Mouse (Mus musculus) CH12.LX (cell line): ENCODE data around the gene Fam222a. TPM values are rescaled to one million over a fixed set of nuclear protein-coding genes. Genes with fewer than 3 reads are reported as not detected.

Experiments used
- DNase-seq: peaks from one replicate; pipeline ENCODE4 v3.0.0-alpha.2; 2013; ENCODE audit errors: extremely low read depth
- H3K27ac ChIP-seq: 2 replicates; pipeline ENCODE4 v1.5.1; 2012; ENCODE audit warnings: low read depth, mild to moderate bottlenecking, control low read depth, moderate library complexity; ENCODE audit not compliant: insufficient read depth
- H3K27me3 ChIP-seq: replicated peaks from 2 replicates; pipeline ENCODE3; 2012; ENCODE audit warnings: inconsistent platforms
- H3K36me3 ChIP-seq, 2 experiments: replicated peaks in 1 of 2; 2 replicates each; pipeline versions ENCODE3 to v1.6.1; 2012; ENCODE audit warnings: inconsistent platforms in 1 of 2, low read length in 1 of 2, mild to moderate bottlenecking in 1 of 2, mixed read lengths in 1 of 2, moderate library complexity in 1 of 2; ENCODE audit not compliant: control insufficient read depth in 1 of 2, insufficient read depth in 1 of 2
- H3K4me1 ChIP-seq, 2 experiments: 2 replicates each; pipeline ENCODE4 v1.6.1; 2012; ENCODE audit warnings: inconsistent platforms in 1 of 2, moderate library complexity in 1 of 2; ENCODE audit not compliant: insufficient read depth in 2 of 2, control insufficient read depth in 1 of 2
- H3K4me2 ChIP-seq: 2 replicates; pipeline ENCODE4 v1.6.1; 2012; ENCODE audit warnings: low read depth, mild to moderate bottlenecking, control low read depth; ENCODE audit not compliant: poor library complexity, insufficient read depth, severe bottlenecking
- H3K4me3 ChIP-seq, 3 experiments: fragments of 150-350 bp in 1 of 3; sonication (generic) in 1 of 3; replicated peaks in 1 of 3; 2 replicates each; pipeline versions ENCODE3 to v1.5.1; 2011 to 2012; ENCODE audit warnings: low read depth in 2 of 3, low read length in 2 of 3, mild to moderate bottlenecking in 2 of 3, moderate library complexity in 2 of 3, control low read depth in 1 of 3, improper control_type of control experiment in 1 of 3, inconsistent platforms in 1 of 3, mixed read lengths in 1 of 3; ENCODE audit not compliant: poor library complexity in 1 of 3
- H3K79me2 ChIP-seq: replicated peaks from 2 replicates; pipeline ENCODE4 v1.6.1; 2012; ENCODE audit warnings: mild to moderate bottlenecking, moderate library complexity; ENCODE audit not compliant: control insufficient read depth, poor library complexity, insufficient read depth, severe bottlenecking; ENCODE audit errors: extremely low read depth
- H3K9ac ChIP-seq: 2 replicates; pipeline ENCODE4 v1.6.1; 2012; ENCODE audit warnings: low read depth, mild to moderate bottlenecking, control low read depth, moderate library complexity; ENCODE audit not compliant: insufficient read depth
- H3K9me3 ChIP-seq: replicated peaks from 2 replicates; pipeline ENCODE3; 2012; ENCODE audit warnings: low read length, inconsistent platforms, mixed read lengths
- CHD1 ChIP-seq: IDR thresholded peaks from 2 replicates; pipeline ENCODE4 v1.6.1; 2012; ENCODE audit warnings: low read depth, low read length, improper control_type of control experiment, inconsistent platforms
- E2F4 ChIP-seq: IDR thresholded peaks from 2 replicates; pipeline ENCODE4 v1.6.1; 2011; ENCODE audit warnings: low read depth, low read length, improper control_type of control experiment; ENCODE audit not compliant: insufficient replicate concordance
- ELF1 ChIP-seq: IDR thresholded peaks from 2 replicates; pipeline ENCODE4 v1.6.1; 2014; ENCODE audit warnings: low read depth, mild to moderate bottlenecking, inconsistent platforms, low read length, improper control_type of control experiment
- EP300 ChIP-seq: IDR thresholded peaks from 2 replicates; pipeline ENCODE4 v1.6.1; 2011; ENCODE audit warnings: low read length, improper control_type of control experiment
- IRF4 ChIP-seq: IDR thresholded peaks from 2 replicates; pipeline ENCODE4 v1.6.1; 2014; ENCODE audit warnings: low read depth, mild to moderate bottlenecking, inconsistent platforms, low read length, improper control_type of control experiment
- JUND ChIP-seq: conservative IDR thresholded peaks from 2 replicates; pipeline ENCODE4 v1.6.1; 2011; ENCODE audit warnings: low read depth, low read length, improper control_type of control experiment
- KAT2A ChIP-seq: IDR thresholded peaks from 2 replicates; pipeline ENCODE4 v1.6.1; 2012; ENCODE audit warnings: low read length, improper control_type of control experiment, inconsistent platforms; ENCODE audit not compliant: insufficient replicate concordance
- MAFK ChIP-seq: IDR thresholded peaks from 2 replicates; pipeline ENCODE4 v1.6.1; 2011; ENCODE audit warnings: low read length, improper control_type of control experiment; ENCODE audit not compliant: insufficient replicate concordance
- MEF2A ChIP-seq: IDR thresholded peaks from 2 replicates; pipeline ENCODE4 v1.6.1; 2014; ENCODE audit warnings: low read depth, mild to moderate bottlenecking, inconsistent platforms, low read length, improper control_type of control experiment, borderline replicate concordance
- MXI1 ChIP-seq: IDR thresholded peaks from 2 replicates; pipeline ENCODE4 v1.6.1; 2011; ENCODE audit warnings: mild to moderate bottlenecking, low read depth, low read length, improper control_type of control experiment
- NELFE ChIP-seq: IDR thresholded peaks from 2 replicates; pipeline ENCODE4 v1.6.1; 2011; ENCODE audit warnings: low read depth, low read length, improper control_type of control experiment
- NRF1 ChIP-seq: IDR thresholded peaks from 2 replicates; pipeline ENCODE4 v1.6.1; 2014; ENCODE audit warnings: low read depth, mild to moderate bottlenecking, inconsistent platforms, low read length, improper control_type of control experiment, moderate library complexity
- RAD21 ChIP-seq: IDR thresholded peaks from 2 replicates; pipeline ENCODE4 v1.6.1; 2011; ENCODE audit warnings: low read depth, mild to moderate bottlenecking, low read length, improper control_type of control experiment, moderate library complexity
- TCF12 ChIP-seq: IDR thresholded peaks from 2 replicates; pipeline ENCODE4 v1.6.1; 2014; ENCODE audit warnings: low read depth, mild to moderate bottlenecking, inconsistent platforms, low read length, improper control_type of control experiment
- USF2 ChIP-seq: conservative IDR thresholded peaks from 2 replicates; pipeline ENCODE4 v1.6.1; 2011; ENCODE audit warnings: low read depth, low read length, improper control_type of control experiment
- ZC3H11A ChIP-seq: IDR thresholded peaks from 2 replicates; pipeline ENCODE4 v1.6.1; 2012; ENCODE audit warnings: low read depth, mild to moderate bottlenecking, inconsistent platforms, low read length, improper control_type of control experiment
- ZMIZ1 ChIP-seq: IDR thresholded peaks from 2 replicates; pipeline ENCODE4 v1.6.1; 2012; ENCODE audit warnings: low read depth, mild to moderate bottlenecking, inconsistent platforms, low read length, improper control_type of control experiment
- dilution Hi-C: fragments of 300-500 bp; cut with MboI; formaldehyde crosslinking; loops from 2 replicates; pipeline ENCODE4 v1.14.3; 2020; ENCODE audit warnings: low sequenced_read_pairs; ENCODE audit not compliant: extremely low pct_unique_long_range_greater_than_20kb, extremely low pct_ligation_motif_present
- in situ Hi-C: fragments of 300-500 bp; cut with MboI; formaldehyde crosslinking; loops from 3 replicates; pipeline ENCODE4 v1.14.3; 2019; ENCODE audit warnings: low sequenced_read_pairs, low pct_ligation_motif_present, low pct_unique_long_range_greater_than_20kb, mixed read lengths
- polyA plus RNA-seq: library from polyadenylated mRNA; unstranded; fragments of >175 nt; gene quantifications from 2 replicates; pipeline ENCODE4 v1.2.1, GENCODE M21; 2012; ENCODE audit warnings: low read depth; ENCODE audit not compliant: insufficient read length
- total RNA-seq, 2 experiments: library from RNA; depleted of rRNA; stranded (reverse); fragments of 300-350 nt in 1 of 2; fragments of >200 nt in 1 of 2; gene quantifications; 2 replicates each; pipeline ENCODE4 v1.2.3; 2012 to 2014

Fam222a gene
- total and polyA plus RNA-seq, 3 experiments, result 0.13 TPM; not detected in 2

DNA sequence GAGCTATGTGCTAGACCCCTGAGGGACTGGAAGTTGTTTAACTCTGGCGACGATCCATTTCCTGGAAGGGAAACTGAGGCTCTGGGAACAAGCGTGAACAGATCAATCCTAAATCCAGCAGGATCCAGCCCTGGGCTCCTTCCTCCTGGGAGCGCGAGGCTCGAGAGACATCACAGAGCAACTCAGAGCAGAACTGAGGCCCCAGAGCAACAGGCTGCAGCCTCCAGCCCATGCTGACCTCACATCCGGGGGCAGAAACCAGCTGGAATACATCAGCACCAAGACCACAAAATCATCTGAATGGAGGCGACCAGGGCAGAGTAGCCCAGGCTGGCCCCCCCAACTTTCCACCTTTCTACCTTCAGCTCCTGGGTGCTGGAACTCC lies 29.8 kb upstream of the Fam222a start:
- Histone ChIP-seq H3K36me3 (no peaks in the 10 kb centered on the region), H3K79me2 (no peaks in the 10 kb centered on the region), H3K4me2 (no peak overlapping the region), H3K9me3 (peaks cover 6% of the 10 kb centered on the region), H3K4me3 (no peak overlapping the region), H3K27ac (no peak overlapping the region), H3K4me1 (no peaks in the 10 kb centered on the region), H3K9ac (no peak overlapping the region), H3K27me3 (peaks cover 50% of the 10 kb centered on the region)
- dilution Hi-C loops (no loop called here), in situ Hi-C loops (no loop called here)
- TF ChIP-seq IRF4, result no peak
- no peak for TF ChIP-seq ZC3H11A
- TF ChIP-seq USF2, result no peak
- no peak for TF ChIP-seq RAD21
- no peak for TF ChIP-seq TCF12
- no peak for TF ChIP-seq KAT2A
- no peak for TF ChIP-seq ELF1
- no peak for TF ChIP-seq MXI1
- TF ChIP-seq NRF1, result no peak
- no peak for TF ChIP-seq EP300
- no peak for TF ChIP-seq NELFE
- no peak for TF ChIP-seq MAFK
- TF ChIP-seq E2F4, result no peak
- no peak for TF ChIP-seq JUND
- DNase-seq, result no peak

GRCm38 (mm10) chr5:114538752-114539151 lies 29.1 kb upstream of the Fam222a start:
- Histone ChIP-seq H3K79me2 (no peaks in the 10 kb centered on the region), H3K9ac (no peak overlapping the region), H3K4me3 (no peak overlapping the region), H3K9me3 (peaks cover 6% of the 10 kb centered on the region), H3K4me2 (no peak overlapping the region), H3K27me3 (peaks cover 50% of the 10 kb centered on the region), H3K4me1 (no peaks in the 10 kb centered on the region), H3K36me3 (no peaks in the 10 kb centered on the region), H3K27ac (no peak overlapping the region)
- no peak for DNase-seq
- TF ChIP-seq ZMIZ1 (no peak), MXI1 (no peak), CHD1 (no peak), MEF2A (no peak)
- in situ Hi-C loops (no loop called here), dilution Hi-C loops (no loop called here)
